Mouse (Mus musculus) embryo, embryonic 11 days (tissue): ENCODE data around the gene Pik3ap1.

Experiments
- DNase-seq: peaks from one replicate; pipeline ENCODE4 v3.0.0-alpha.2; 2015

The Pik3ap1 gene

DNA sequence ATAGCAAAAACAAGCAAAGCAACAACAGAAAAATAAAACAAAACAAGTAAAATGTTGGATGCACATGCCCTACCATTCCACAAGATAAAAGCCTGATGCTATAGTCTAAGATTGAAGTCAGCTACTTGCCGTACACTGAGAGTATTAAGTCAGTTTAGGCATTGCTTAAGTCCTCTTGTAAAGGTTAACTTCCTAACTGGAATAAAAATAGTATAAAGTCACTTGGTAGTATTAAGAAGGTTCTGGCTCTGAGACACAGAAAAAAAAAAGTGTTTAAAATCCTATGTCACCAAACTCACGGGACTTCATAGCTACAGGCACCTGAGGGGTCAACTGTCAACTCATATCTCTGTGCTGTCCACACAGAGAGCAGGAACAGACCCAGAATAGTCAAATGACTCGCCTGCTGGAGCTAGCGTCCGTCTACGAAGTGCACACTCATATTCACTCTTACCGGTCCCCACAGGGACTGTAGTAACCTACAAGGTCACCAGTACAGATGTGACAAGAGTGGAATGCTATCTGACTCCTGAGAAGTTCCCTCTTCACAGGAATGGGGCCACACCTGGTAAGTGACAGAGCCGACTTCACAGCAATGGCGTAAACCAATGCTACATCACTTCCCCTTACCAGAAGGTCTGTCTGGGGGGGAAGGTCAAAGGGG, 17.9 kb downstream of the Pik3ap1 start:
- no peak for DNase-seq

DNA sequence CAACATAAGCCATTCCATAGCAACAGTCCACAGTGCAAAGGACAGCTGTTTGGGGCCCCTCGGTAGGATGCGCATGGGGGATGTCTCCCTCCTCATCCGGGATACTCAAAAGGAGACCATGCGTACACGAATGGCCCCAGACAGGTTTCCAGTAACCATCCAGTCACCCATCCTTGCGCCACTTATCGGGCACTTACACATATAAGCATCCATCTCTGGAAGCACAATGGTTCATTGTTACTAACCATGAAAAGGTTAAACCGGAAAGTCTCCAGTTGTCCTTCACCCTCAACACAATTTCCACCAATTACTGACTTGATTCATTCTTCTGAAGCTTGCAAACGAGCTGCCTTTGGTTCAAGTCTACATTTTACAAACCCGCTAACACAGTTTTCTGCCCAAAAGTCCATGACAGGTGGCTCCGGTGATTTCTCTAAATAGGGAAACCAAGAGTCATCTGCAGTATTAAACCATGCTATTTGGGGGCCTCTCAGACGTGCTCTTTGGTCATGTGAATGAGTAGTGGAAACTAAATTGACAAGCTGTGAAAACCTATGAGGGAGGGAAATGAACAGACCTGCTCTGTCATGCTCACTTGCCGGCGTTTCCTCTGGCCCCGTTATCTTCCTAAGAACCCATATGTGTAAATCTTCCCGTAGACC, 18.6 kb downstream of the Pik3ap1 start:
- no peak for DNase-seq

GRCm38 (mm10) chr19:41365570-41365969, 19.3 kb downstream of the Pik3ap1 start:
- no peak for DNase-seq

- no peak for DNase-seq
Measured at GRCm38 (mm10) chr19:41364509-41364908, 20.4 kb downstream of the Pik3ap1 start.

GRCm38 (mm10) chr19:41362963-41363362, 21.9 kb downstream of the Pik3ap1 start:
- DNase-seq: no peak

DNA sequence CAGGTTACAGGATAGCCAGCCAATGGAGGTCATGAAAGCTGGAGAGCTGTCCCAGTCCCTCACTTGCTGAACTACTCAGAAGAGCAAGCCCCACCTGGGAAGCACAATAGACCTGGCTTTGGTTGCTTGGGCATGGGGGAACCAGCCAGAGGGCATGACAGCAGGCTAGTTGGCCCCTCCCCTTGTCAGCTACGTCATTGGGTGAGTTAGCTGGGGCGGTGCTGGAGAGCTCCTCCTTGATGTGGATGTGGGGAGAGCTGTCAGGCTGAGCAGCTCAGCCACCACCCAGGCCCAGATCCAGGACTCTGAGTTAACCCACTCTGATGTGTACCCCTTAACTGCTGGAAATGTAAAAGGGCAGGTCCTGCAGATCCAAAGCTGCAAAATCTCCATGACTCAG, 24.4 kb downstream of the Pik3ap1 start:
- DNase-seq: no peak

DNA sequence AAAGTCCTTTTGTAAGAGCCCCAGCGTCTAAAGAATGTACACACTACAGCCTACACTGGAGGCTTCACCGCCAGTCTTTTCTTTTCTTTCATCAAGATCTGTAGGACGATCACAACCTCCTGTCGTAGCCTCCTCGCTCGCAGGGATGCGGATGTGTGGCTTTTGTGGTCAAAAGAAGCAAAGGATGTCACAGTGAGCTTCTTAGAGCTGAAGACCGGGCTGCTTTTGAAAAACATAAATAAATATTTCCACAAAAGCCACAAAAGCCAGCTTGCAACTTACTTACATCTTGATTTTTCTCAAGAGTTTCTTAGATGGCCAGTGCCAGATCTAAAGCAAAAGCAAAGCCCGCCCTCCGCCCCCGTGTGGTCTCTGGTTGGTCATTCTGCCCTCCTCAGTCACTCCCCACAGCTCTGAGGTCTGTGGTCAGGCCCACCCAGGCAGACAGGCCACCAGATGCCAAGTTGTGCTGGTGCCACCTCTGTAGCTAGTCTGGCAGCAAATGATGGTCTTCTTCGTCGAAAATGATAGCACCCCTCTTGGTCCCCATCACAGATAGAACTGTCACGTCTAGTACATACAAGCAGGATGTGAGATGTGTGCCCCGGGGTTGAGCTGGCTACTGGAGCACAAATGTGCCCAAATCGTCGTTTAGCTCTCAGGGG, 30.5 kb downstream of the Pik3ap1 start:
- DNase-seq: no peak

DNA sequence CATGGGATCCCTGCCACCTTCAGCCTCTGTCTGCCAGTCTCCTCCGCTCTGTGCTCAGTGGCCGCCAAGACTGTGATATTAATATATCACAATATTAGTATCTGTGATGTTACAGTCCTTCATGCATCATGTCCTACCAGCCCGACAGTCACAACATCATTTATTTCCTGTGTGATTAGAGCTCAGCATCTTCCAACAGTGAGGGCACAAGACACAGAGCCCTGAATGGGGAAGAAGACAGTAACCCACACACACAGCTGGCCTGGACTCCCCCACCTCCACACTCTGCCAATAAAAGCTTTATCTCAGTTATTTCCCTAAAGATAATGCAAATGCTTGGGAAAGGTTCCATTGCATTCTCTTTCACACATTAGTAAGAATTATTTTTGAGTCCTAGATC, 35.3 kb downstream of the Pik3ap1 start:
- DNase-seq: no peak

DNA sequence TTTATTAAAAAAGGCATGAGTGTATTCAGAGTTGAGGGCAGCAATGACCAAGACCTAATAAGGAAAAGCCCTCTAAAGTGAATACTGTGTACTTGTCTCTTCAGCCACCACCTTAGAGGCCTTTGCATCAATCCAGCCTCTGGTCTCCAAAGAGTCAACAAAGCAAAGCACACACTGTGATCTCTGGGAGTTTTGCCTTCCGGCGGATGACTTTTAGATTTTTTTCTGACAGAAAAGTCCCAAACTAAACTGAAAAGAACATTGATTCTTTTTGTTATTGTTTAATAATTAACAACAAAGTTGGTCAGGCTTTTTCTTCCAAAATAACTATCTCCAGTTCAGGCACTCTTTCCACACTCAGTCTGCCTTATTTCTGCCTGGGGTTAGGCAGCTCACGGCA, 36.7 kb downstream of the Pik3ap1 start:
- no peak for DNase-seq

DNA sequence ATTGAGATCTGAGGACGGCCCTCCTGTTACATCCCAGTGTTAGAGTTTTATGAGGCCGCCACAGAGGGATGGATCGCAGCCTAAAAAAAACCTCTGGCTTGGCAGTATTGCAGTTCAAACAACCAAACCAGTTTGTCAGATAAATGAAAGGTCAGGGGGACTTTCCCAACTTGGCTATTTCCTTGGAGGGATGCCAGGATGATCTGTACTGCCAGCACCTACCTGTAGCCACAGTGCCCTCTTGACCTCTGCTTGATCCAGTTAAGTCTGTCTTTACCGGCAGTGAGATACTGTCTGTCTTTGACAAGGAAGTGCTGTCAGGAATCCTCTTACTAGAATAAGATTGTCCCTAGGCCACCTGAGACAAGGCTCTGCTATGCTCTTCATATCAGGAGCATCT, 37.6 kb downstream of the Pik3ap1 start:
- no peak for DNase-seq

- DNase-seq: peak; percentile 19
Measured at GRCm38 (mm10) chr19:41346099-41346850, 38.6 kb downstream of the Pik3ap1 start.

DNA sequence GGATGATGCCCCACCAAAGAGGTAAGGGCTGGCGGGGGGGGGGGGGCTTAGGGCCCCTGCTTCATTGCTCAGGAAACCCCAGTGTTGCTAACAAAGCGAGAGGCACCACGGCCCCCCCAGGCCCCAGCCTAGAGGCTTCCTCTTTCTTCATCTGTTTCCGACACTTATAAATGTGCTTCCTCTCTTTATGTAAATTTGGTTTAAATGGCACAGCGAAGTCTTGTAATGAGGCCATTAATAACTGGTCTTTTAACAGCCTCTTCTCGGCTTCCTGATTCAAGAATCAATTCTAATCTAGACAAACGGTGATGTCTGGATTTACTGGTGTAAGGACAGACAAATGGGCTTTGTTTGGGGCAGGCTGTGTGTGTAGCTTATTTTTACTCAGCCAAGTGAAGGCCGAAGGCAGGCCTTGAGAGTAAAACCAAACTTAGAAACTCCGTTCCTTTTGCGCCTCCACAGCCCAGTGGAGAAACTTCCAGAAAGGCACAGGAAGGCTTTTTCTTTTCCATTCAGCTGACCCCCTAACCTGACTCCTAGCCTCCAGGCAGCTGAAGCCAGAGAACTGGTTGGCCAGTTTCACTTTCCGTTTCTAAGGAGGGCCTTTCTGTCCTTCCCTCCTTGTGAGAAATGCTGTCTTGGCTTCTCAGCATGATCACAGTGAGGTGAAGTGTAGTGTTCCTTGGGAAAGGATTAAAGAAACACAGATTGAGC, 39.7 kb downstream of the Pik3ap1 start:
- DNase-seq: peak; percentile 19

DNA sequence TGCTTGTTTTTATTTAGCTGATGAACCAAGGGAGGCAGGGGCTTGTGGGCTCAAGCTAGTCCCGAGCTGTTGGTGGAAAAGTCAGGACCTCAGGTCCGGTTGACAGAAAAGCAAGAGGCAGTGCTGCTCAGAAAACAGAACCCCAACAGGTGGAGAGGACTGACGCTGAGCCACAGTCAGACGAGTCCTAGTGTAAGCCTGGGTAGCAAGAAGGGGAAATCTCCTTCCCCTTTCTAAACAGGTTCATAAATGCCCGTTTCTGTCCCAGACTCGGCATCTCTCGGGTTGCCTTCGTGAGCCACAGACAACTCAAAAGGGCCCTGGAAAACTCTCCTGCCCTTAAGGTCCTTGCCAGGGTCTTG, 40.3 kb downstream of the Pik3ap1 start:
- no peak for DNase-seq

DNA sequence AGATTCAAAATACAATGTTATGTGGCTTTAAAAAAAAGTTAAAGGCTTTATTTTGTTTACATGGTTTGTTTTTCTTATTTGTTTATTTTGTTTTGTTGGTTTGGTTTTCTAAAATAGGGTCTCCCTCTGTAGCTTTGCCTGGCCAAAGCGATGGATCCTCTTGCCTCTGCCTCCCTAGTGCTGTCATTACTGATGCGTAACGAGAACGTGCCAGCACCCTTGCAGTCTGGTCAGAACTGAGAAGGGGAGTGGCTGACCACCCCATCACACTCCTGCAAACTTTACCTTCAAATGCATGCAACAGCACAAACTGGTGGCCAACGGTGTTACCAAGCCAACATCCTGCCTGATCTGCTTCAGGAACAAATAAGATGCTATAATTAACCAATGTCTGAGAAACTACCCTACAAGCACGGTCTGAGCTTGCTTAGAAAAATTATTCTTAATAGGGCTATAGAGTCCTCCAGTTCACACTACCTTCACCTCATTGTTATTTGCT, 42.3 kb downstream of the Pik3ap1 start:
- DNase-seq: no peak

DNA sequence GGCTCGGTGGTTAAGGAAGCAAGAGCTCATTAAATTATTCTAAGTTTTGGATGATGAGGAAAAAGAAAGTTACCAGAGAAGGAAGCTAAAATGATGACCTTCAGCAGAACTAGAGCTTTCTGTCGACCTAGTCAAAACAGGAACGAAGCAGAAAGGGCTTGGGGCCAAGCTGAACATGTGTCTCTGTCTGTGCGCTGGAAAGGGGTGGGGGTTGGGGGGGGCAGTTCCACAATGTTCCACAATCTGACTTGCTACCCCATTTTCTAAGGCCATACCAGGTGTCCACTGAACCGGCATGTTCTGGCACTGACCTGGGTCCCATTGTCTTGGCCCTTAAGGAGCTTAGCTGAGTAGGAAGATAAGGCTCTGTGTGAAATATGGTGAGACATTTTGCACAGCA, 43.2 kb downstream of the Pik3ap1 start:
- DNase-seq: no peak

GRCm38 (mm10) chr19:41339020-41339836, 45.7 kb downstream of the Pik3ap1 start:
- peak; percentile 31 for DNase-seq

DNA sequence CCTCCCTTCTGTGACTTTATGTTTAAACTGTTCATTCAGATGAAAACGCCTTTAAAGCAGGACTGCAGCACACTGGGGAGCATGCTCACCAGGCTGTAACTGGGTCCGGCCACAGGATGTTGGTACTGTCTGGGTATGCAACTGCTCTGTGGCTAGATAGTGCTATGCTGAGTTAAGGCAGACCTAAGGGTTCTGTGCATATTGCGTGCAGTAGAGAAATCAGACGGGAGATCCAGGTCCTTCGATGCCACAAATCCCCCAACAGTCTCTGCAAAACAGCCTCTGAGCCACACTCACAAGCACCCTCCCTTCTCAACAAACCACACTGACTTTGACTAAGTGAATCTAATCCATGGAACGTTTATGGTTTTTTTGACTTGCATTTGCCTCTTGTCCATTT, 46.5 kb downstream of the Pik3ap1 start:
- DNase-seq: no peak

DNA sequence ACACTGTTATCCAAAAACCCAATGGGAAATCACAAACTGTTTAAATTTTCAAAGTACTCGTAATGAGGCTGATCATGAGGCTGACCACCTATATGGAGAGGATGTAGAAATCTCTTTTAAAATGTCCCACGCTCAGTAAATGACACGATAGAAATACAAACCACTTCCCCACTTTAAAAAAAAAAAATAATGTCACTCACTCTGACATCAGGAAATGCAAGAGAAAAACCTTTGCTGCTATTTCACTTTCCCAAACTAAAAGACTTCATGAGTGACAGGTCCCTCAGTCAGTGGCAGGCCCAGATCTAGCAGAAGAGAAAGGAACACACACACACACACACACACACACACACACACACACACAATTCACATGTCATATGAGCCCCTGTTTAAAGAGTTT, 49.2 kb downstream of the Pik3ap1 start:
- DNase-seq: no peak

GRCm38 (mm10) chr19:41332986-41333385, 51.9 kb downstream of the Pik3ap1 start:
- no peak for DNase-seq

DNA sequence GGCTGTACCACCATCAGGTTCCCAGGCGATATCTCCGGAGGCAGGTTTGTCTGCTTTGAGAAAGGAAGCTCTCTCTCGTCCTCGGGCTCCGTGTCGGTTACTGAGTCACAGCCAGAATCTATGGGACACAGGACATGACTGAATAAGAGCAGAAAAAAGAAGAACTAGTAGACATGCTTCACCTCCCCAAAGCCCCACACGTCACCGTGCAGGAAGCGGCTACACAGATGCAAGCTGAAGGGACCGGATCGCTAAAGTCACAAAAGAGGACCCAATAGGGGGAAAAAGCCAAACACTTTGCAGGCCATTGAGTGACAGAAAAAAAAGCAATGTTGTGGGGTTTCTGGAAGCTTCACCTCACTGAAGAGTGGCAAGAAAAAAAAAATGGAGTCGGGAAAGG, 52.7 kb downstream of the Pik3ap1 start:
- DNase-seq: no peak

DNA sequence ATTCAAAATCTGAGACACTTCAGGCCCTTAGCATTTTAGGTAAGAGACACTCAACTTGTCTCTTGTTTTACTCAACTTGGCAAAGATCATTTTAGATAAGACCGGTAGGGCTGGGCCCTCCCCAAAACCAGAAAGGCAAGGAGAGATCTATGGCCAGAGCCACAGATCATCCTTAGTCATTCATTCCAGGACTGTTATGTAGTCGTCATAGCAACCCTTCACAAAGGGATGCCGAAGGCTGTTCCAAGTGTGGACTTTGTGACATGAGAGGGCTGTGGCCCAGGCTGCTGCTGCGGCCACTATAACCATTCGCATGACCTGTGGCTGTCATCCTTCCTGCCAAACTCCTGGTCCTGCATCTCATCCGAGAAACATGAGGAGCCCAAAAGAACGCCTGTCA, 54.5 kb downstream of the Pik3ap1 start:
- DNase-seq: peak; percentile 8

- no peak for DNase-seq
Measured at GRCm38 (mm10) chr19:41329961-41330360, 54.9 kb downstream of the Pik3ap1 start.
